Mouse (Mus musculus) bone marrow, adult 2 months (tissue): Measurements from ENCODE around the gene Pitpnm3.

Experiments
- CTCF ChIP-seq: fragments of 200-500 bp; IDR thresholded peaks from 2 replicates; pipeline ENCODE4 v1.5.1; 2011; ENCODE audit warnings: low read length, control low read depth; ENCODE audit not compliant: control insufficient read depth, insufficient read depth
- POLR2A ChIP-seq: fragments of 200-500 bp; IDR thresholded peaks from 2 replicates; pipeline ENCODE4 v1.6.1; 2011; ENCODE audit warnings: low read depth, mild to moderate bottlenecking, control low read depth, low read length, borderline replicate concordance; ENCODE audit not compliant: control insufficient read depth

- no peak for TF ChIP-seq CTCF
- TF ChIP-seq POLR2A = no peak
Observed at GRCm38 (mm10) chr11:72084337-72084736, 51.2 kb downstream of the Pitpnm3 start.
